Mouse (Mus musculus): Measurements from ENCODE around the gene Nyap2.
"Not testable (repeated sequence)": the region's sequence is repeated elsewhere in the genome, so short reads cannot be mapped to it uniquely, and the experiment has no call there.

Nyap2 gene

DNA sequence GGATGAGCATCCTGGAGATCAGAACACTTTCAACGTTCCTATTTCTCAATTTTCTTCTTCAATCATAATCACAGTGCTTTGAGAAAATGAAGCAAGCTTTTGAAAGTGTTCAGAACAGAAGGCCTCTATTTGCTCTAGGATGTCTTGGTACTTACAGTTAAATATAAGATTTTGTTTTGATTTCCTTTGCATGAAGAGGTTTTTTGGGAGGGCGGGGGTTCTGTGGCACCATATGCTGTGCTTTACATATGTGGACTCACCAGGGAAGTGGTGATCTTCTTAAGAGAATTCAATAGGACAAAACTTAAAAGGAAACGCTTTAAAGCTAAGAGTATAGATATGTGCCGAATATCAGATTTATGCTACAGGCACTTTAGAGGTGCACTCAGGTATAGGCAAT, 103.0 kb downstream of the Nyap2 start:
- ATAC-seq (ENCODE audit: low TSS enrichment): peak; percentile 33

DNA sequence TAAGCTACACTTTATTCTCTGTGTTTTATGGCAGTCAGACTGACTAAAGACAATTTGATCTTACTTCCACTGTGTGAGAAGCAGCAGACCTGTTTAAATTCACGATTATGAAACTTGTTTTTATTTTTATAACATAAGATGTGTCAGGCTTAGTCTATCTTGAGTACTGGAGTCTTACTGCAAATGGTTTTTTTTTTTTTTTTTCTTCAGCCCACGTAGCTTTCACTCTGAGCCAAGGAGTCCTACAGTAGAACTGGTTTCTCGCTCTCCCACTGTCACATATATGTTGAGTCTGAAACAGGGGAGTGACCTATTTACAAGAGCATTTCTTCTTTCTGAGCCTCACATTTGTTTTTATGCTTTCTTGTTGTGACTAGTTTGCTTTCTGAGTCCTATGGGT, 103.9 kb downstream of the Nyap2 start:
- ATAC-seq (ENCODE audit: low TSS enrichment): peak; percentile 93

- no peak for ATAC-seq (ENCODE audit: low TSS enrichment)
Measured at GRCm38 (mm10) chr1:81209536-81209935, 132.8 kb downstream of the Nyap2 start.

DNA sequence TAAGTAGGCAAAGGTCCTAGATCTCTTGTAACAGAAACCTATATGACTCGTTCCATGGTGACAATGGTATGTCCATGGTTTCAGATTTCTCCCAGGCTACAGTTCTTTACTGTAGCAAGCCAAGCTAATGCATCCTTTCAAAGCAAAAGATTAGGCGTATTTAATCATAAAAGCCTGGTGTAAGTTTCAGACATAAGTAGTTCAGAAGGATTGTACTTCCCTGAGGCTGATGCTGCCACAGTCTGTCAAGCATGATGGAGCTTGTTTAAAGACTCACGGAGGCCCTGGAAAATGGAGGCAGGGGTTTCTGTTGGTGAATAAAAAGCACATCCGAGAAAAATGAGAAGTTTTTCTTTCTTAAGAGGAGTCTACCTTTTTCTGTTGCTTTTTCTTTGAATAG, 134.7 kb downstream of the Nyap2 start:
- ATAC-seq (ENCODE audit: low TSS enrichment): no peak

DNA sequence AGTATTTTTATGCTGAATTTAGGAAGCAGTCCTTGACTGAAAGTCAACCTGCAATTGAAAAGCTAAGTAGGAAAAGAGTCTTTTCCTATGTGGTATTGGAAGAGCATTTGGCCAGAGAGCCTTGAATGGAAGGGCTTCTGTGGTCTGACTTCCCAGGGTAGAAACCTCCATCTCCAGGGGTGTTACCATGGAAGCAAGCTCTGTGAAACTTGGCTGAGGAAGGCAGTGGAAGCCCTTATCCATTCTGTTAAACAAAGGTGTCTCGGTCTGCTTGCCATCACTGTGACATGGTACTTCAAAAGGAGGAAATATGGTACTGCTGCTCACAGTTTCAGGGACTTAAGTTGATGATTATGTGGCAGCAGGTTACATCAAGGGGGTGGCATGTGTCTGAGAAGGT, 143.0 kb downstream of the Nyap2 start:
- no peak for ATAC-seq (ENCODE audit: low TSS enrichment)

DNA sequence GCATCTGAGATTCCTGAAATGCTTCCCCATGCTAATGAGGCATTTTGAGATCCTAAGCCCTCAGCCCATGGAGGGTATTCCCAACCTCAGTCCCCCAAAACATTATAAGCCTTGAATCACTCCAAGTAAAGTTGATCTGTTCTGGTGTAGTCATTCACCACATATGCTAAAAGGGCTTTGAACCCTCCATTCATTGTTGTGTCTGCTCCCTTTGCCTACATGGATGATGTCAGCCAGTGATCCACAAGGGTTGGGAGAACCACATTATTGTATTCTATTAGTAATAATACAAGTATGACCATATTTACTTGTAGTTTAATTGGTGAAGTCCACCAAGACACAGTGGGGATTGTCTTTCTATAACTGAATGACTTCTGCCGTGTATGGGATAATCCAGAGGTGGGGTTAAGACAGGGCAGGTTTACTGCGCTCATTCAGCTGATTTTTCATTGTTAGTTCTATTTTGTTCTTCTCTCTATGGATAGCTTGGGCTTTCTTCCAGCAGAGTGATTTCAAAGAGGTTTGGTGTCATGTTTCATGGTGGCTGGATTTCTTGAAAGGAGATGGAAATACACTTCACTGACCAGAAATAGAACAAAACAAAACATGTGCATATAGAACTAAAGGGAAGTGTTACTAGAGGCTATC, 155.1 kb downstream of the Nyap2 start:
- 0 out of 2 replicates have a peak, but pooled peaks have one; percentile 31 for ATAC-seq (ENCODE audit: low TSS enrichment)

DNA sequence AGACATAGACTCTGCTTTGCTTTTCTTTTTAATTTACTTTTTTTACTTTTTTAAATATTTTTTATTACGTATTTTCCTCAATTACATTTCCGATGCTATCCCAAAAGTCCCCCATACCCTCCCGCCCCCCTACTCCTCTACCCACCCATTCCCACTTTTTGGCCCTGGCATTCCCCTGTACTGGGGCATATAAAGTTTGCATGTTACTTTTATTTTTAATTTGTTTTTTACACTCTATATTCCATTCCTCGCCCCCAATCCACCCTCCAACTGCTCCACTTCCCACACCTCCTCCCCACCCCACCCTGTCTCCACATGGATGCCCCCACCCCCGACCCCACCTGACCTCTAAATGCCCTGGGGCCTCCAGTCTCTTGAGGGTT, 155.6 kb downstream of the Nyap2 start:
- not testable (repeated sequence) for ATAC-seq (ENCODE audit: low TSS enrichment)

DNA sequence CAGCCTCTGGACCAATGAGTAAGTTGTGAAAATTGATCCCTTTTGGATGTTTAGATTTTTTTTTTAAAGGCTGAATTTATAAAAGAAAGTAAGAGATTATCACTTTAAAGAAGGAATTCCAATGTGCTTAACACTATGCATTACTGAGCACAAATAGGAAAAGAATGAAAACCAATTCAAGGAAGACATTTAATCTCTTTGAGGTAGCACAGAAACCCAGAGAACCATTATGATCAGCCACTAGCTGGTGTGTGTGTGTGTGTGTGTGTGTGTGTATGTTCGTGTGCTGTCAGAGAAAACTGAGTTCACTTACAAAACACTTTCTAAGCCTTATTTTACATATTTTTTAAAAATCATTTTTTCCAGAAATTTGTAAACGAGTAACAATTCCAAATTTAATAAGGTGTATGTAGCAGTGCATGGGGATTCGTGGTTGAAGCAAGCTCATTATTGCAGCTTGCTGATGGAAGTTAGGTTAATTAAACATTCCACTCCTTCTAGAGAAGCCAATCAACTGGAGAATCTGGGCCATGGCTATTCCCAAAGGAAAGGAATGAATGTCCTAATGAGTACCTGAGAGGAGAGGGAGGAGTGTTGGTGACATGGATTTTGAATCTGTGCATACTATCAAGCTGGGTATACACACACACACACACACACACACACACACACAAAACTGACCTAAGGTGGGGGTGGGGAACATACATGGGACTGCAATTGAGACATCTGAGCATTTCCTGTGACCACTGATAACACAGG, 171.9 kb downstream of the Nyap2 start:
- no peak for ATAC-seq (ENCODE audit: low TSS enrichment)

GRCm38 (mm10) chr1:81250068-81250467, 173.3 kb downstream of the Nyap2 start:
- ATAC-seq (ENCODE audit: low TSS enrichment): no peak

DNA sequence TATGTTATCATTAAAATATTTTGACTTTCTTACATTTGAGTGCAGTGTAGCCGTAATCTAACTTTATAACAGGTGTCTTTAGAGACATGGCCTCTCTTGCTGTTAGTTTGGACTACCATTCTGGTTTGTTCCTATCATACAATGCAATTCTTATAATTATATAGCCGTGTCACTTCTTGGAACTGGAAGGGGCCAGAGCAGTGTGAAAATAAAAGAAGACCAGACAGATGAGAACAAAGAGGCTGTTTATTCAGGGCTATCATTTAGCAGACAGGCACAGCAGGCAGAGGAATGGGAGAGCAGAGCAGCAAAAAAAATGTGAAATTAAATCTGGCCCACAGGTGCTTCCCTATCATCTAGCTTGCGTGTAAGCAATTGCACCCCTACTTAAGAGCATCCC, 189.7 kb downstream of the Nyap2 start:
- no peak for ATAC-seq (ENCODE audit: low TSS enrichment)

DNA sequence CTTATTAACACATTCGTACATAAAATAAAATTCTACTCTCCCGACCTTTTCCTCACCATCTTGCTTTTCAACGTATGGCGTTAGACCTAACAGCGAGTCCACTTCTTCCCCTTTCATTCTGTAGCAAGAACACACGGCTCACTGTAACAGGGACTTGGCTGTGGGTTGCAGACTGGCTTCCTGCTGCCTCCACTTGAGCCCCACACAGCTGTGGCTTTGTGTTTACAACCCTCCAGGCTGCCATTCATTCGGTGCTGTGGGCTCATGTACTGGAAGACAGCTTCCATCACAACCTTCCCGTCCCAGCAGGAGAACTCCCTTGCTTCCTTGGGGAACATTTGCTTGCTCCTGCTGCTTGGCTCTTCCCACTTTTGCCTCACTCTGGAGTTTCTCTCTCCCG, 204.2 kb downstream of the Nyap2 start:
- 0 out of 2 replicates have a peak, but pooled peaks have one; percentile 11 for ATAC-seq (ENCODE audit: low TSS enrichment)

GRCm38 (mm10) chr1:81285633-81286032, 208.9 kb downstream of the Nyap2 start:
- ATAC-seq (ENCODE audit: low TSS enrichment): no peak

DNA sequence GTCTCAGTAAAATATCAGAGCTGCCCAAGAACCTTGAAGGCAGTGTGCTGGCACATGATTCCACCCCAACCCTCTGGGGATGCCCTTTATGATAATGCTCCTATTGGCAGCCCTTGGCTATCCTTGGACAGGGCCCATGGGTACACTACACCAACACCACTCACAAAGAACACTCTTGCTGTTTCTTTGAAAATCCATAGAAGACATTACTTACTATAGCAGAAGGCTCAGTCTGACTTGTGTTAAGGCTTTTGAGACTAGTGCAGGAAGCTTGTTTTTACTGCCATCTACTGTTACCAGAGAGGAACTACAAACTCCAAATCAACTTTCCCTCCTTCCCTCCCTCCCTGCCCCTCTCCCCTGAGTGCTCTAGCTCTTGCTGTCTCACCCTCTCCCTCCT, 210.3 kb downstream of the Nyap2 start:
- ATAC-seq (ENCODE audit: low TSS enrichment): peak; percentile 94

DNA sequence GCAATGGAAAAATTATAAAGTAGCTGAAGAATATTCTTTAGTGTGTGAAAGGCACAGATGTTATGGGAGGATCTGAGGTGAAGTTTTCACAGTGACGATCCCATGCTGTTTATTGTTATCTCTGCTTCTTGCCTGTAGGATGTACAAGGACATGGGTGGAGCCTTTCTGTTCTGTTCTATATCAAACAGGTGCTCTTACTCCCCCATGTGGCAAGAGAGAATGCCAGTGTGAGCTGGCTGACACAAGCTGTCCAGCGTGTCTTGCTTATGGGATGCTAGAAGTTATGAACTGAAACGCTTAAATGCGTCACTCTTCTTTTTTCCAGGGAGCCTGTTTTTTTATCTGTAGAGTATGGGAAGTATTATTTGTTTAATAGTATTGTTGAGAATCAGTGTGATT, 224.0 kb downstream of the Nyap2 start:
- ATAC-seq (ENCODE audit: low TSS enrichment): peak; percentile 86

- peak; percentile 92 for ATAC-seq (ENCODE audit: low TSS enrichment)
Measured at GRCm38 (mm10) chr1:81301661-81302060, 224.9 kb downstream of the Nyap2 start.

- no peak for ATAC-seq (ENCODE audit: low TSS enrichment)
Measured at GRCm38 (mm10) chr1:81303389-81303788, 226.6 kb downstream of the Nyap2 start.

DNA sequence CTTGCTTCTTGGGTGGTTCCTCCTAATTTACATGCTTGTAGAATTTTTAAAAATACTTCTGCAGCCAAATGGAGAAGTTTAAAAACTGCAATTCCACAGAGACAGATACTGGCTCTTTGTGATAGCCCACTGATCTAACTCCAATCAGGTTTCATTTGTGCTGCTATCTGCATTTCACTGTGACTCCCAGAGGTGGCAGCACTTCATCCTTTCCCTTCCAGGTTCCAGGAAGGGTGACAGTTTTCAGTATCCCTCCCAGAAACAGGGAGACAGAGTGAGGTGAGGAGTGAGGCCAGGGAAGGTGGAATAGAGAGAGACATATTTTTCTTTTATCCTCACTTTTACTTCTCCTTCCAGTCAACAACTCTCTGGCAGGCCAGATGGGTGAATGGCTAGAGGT, 230.7 kb downstream of the Nyap2 start:
- peak; percentile 63; the same call in 1 of the 2 replicates for ATAC-seq (ENCODE audit: low TSS enrichment)

DNA sequence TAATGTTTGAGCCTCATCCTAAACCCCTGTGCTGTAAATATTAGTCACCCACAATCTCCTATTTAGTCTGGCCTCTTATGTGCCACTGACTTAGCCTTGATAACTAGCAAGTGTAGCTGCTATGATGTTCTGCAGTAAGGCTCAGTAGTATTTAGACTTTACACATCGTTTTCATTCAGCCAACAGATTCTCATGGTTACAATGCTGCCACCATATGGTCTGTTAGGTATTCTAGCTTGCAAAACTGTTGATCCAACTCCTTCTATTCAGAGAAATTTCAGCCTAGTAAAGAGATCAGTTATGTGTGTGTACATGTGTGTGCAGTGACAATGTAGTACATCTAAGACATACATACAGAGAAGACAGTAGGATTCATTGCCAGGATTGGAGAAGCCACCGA, 231.2 kb downstream of the Nyap2 start:
- ATAC-seq (ENCODE audit: low TSS enrichment): peak; percentile 78

DNA sequence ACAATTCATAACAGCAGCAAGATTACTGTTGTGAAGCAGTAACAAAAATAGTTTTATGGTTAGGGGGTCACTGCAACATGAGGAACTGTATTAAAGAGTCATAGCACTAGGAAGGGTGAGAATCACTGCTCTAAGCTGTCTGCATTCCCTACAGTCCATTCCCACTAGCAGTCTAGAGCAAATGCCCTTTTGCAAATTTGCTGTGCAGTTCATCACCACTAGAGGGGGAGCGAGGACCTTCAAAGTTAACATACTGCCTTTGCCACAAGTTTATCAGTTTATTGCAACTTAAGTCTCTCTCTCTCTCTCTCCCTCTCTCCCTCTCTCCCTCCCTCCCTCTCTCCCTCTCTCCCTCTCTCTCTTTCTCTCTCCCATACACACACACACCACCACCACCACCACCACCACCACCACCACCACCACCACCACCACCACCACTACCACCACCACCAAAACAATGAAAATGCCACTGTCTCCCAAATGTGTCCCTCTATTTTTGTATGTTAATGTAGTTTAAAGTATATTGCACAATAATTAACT, 233.4 kb downstream of the Nyap2 start:
- ATAC-seq (ENCODE audit: low TSS enrichment): peak; percentile 89

DNA sequence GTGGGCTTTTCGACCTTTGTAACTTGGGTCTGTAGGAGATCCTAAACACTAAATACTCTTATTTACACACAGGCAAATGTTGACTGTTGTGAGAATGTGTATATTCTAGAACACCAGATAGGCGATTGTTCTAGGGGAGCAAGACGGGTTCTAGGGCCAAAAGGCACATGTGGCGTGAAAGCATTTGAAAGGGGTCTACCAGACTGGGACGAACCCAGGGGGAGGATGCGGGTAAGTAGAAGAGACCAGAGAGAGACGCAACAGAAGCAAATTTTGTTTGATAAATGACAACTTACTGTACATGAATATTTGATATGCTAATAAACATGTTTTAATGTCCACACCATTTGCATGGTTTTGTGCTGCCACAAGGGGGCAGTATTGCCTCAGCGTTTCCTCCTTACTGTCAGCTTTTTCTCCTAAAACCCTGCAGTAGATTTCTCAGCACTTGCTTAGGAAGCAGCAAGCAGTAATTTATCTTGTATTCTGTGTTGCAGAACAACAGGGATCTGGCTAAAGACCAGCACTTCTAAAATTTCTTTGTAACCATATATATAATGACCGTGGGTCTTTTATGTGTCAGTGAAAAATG, 239.7 kb downstream of the Nyap2 start:
- ATAC-seq (ENCODE audit: low TSS enrichment): peak; percentile 82

DNA sequence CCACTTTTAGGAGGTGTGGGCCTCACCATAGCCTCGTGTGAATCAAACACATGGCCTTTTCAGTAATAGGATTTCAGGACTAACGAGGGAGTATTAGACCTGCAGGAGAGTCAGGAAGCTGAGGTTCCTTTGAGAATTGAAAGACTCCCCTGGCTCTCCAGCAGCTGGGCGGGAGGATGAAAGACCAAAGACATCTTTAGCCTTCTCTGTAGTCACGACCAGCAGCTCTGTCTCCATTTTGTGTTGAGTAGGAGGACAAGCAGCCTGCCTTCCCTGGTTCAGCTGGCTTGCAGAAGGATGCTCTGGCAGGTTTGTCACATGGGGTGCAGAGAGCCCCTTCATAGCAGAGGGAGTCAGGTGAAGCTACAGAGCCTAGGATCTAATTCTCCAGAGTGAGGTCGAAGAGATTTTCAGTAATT, 240.3 kb downstream of the Nyap2 start:
- ATAC-seq (ENCODE audit: low TSS enrichment): peak; percentile 92

DNA sequence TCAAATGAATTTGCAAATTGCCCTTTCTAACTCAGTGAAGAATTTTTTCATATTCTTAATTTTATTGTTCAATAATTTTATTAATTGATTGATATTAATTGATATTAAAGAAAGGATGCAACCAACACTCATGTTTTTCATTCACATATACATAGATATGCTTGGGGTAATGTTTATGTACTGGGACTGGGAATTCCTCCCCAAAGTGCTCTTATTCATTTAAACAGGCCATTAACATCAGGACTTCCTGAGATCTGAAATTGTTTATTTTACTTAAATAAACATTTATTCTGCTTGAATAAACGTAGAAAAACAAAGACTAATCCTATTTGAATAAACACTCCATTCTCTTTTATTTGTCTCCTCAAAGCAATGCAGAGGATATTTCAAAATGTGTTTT, 311.0 kb downstream of the Nyap2 start:
- ATAC-seq (ENCODE audit: low TSS enrichment): no peak
